Mouse (Mus musculus) C2C12 (cell line): Measurements from ENCODE around the gene Tbc1d9.

ENCODE experiments used
- CTCF ChIP-seq: IDR thresholded peaks from one replicate; pipeline ENCODE4 v1.5.1; 2011; ENCODE audit not compliant: control insufficient read depth, insufficient read depth, insufficient read length
- FOSL1 ChIP-seq: IDR thresholded peaks from one replicate; pipeline ENCODE4 v1.8.0; 2011; ENCODE audit warnings: mild to moderate bottlenecking, low read length; ENCODE audit not compliant: poor library complexity, insufficient read depth, severe bottlenecking
- MAX ChIP-seq: IDR thresholded peaks from one replicate; pipeline ENCODE4 v1.6.1; 2011; ENCODE audit warnings: mild to moderate bottlenecking, control low read depth
- MYOD1 ChIP-seq: IDR thresholded peaks from one replicate; pipeline ENCODE4 v1.6.1; 2011; ENCODE audit warnings: low read depth; ENCODE audit not compliant: control insufficient read depth, insufficient read length
- MYOG ChIP-seq: IDR thresholded peaks from one replicate; pipeline ENCODE4 v1.6.1; 2011; ENCODE audit not compliant: control insufficient read depth, insufficient read length; ENCODE audit errors: extremely low read depth

- TF ChIP-seq CTCF (no peak), MYOD1 (no peak), FOSL1 (no peak), MYOG (no peak), MAX (no peak)
Observed at GRCm38 (mm10) chr8:83144601-83145000, 20.6 kb upstream of the Tbc1d9 start.
